Mouse (Mus musculus) CH12F3 (cell line): ENCODE data around the gene Prepl.

Experiments
- in situ Hi-C: fragments of 300-500 bp; cut with MboI; formaldehyde crosslinking; loops from 2 replicates; pipeline ENCODE4 v1.14.3; 2020; ENCODE audit warnings: low sequenced_read_pairs

Gene Prepl

DNA sequence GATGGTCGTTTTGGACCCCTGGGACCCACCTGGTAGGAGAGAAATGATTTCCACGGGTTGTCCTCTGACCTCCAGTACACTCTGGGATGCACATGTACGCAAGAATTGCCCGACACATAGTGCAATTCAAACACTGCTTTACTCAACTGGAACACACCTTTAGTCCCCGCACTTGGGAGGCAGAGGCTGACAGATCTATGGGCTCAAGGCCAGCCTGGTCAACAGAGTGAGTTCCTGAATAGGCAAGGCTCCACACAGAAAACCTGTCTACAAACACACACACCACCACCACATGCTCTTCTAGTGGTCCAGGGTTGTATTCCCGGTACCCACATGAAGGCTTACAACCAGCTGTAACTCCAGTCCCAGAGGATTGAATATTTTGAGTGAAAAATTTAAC, 64.9 kb downstream of the Prepl start:
- in situ Hi-C loops: no loop called here

DNA sequence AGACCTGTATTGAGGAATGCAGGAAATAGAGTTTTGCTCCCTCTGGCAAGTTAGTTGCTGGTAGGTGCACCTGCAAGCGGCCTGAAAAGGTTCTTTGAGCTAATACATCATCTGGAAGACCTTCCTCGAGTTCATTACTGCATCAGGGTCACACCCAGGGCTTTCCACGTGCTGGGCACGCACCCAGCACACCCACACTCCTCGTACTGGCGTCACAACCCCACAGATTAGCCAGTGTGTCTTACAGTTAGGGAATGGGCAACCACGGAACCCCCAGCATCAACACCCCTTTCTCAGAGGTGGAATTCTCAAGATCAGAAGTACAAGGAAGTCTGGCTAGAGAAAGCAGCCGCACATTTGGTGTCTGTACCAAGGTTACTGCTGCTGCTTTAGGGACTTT, 65.8 kb downstream of the Prepl start:
- in situ Hi-C loops: no loop called here

DNA sequence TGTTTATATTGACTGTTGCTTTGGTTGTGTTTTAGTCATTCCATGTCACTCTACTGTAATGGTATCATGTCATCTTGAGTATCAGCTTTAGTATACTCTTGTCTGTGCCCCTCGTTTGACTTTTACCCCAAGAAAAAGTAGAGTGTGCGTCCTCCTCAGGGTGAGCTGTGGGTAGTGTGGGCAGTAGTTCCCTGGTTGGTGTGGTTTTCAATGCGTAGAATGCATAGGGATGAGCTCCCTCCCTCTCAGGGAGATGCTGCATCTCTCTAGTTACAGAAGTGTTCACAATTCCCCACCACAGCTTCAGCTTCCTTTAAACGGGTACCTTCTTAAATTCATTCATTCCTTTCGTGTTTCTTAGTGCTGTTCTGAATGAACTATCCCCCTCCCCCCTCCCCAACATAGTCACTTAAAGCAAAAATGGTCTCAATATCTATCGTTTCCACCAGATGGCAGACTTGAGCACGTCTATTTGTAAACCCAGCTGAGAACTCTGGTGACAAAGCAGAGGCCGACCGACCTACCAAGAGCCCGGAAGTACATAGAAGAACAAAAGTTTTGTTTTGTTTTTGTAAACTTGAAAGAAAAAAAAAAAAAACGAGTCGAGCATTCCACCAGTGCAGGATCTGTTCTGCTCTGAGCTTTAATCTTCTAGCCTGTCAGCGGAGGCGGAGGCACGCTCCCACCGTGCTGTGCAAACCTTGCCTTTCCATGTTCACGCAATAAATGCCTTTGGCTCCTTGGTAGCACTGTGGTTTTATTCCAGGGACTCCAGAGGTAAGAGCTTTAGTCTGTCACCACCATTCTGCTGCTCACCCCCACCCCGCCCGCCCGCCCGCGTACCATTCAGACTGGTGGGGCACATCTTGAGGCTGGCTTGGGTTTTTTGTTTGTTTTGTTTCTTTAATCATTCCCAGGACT, 66.5 kb downstream of the Prepl start:
- in situ Hi-C loops: no loop called here

DNA sequence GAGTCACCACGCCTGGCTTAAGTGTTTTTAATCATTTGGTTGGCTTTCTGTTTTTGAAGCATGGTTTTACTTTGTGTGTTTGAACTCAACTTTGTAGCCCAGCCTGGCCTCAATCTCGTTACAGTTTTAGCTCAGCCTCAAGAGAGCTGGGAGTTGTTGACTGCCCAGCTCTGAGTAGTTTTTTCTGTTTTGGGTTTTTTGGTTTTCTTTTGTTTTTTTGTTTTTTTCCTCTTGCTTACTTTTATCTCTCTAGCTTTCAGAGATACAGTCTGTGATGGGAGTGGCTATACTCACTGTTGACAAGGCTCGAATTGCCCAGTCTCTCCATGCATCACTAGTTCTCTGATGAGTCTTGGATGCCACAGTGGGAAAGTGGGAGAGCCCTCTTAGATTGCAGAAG, 69.7 kb downstream of the Prepl start:
- in situ Hi-C loops: no loop called here

DNA sequence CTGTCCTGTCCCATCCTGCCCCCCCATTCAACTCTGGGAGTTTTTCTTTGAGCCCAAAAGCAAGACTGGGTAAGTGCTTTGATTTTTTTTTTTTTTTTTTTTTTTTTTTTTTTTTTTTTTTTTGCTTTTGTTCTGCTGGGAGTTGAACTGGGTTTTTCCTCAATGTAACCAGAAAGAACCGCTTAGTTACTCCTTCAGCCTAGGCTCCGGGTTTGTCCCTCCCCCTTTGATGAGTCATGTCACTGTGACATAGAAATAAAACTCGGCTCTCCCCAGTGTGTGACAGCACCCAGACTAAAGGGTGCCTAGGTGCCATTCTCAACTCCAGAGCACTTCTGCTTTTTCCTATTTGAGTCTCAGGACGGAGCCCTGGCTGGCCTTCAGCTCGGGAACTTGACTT, 71.2 kb downstream of the Prepl start:
- in situ Hi-C loops: no loop called here

DNA sequence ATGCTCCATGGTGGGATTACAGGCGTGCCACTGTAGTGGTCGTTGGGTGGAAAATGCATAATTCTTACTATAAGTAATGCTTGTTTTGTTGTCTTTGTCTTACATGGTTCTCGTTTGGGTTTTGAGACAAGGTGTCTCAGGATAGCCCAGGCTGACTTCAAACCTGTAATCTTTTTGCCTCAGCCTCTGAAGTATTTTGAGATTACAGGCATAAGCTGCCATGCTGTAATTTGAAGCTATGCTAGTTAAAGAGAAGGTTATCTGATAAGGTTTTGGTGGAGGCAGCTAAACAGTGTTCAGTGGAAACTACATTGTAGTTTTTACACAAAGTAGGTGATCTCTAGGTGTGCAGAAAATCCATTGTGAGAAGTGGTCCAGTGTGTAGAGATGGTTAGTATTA, 71.7 kb downstream of the Prepl start:
- in situ Hi-C loops: no loop called here

DNA sequence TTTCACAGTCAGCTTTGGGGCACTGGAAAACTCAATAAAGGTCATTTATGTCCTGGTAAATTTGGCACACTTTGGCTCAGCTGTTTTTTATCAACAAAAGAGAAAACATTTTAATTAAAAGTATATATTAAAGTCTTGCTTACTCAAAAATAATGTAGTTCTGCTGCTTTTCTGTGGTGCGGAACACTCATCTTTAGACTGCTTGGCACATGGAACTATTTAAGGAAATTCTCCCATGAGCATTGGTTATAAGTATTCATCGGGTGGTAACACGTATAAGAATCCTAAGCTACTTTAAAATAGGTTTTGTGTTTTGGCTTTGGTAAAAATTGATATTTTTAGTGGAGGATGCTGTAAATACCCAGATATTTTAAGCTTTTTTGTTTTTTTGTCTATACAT, 75.4 kb downstream of the Prepl start:
- in situ Hi-C loops: no loop called here

DNA sequence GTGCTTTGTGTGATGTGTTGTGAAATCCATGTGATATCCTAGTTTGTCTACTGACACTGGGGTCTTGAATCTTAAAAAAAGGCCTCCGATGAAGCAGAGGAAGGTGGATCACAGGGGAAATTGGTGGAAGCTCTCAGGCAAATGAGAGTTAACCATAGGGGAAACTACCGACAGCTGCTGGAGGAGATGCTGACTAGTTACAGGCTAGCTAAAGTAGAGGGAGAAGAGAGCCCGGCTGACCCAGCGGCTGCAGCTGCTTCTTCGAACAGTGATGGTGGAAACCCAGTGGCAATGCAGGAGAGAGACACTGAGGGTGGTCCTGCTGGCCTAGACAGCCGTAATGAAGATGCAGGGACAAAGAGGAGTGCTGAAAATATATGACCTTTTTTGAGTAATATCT, 76.6 kb downstream of the Prepl start:
- in situ Hi-C loops: no loop called here
